Mouse (Mus musculus): ENCODE results near the gene Dync1li2.

The Dync1li2 gene

GRCm38 (mm10) chr8:104442299-104443124, at the start of gene Dync1li2:
Gene Dync1li2, minus strand, starts transcription at chr8:104443047.
- DNase-seq (ENCODE audit: low spot score in 2 of 2) = peak; percentile 88 to 92

GRCm38 (mm10) chr8:104479091-104479490, 36.2 kb upstream of the Dync1li2 start:
- no peak for DNase-seq (ENCODE audit: low spot score in 2 of 2)

- DNase-seq (ENCODE audit: low spot score in 2 of 2) = no peak
These were observed 29.6 kb upstream of the Dync1li2 start for GRCm38 (mm10) chr8:104472465-104472864.

- no peak for DNase-seq (ENCODE audit: low spot score in 2 of 2)
These were observed 24.6 kb upstream of the Dync1li2 start for GRCm38 (mm10) chr8:104467463-104467862.

- no peak for DNase-seq (ENCODE audit: low spot score in 2 of 2)
These were observed 9.3 kb upstream of the Dync1li2 start for GRCm38 (mm10) chr8:104452177-104452576.

- DNase-seq (ENCODE audit: low spot score in 2 of 2) = no peak
These were observed 5.9 kb upstream of the Dync1li2 start for GRCm38 (mm10) chr8:104448796-104449195.

GRCm38 (mm10) chr8:104446016-104446415, 3.2 kb upstream of the Dync1li2 start:
- DNase-seq (ENCODE audit: low spot score in 2 of 2) = no peak

- DNase-seq (ENCODE audit: low spot score in 2 of 2) = no peak
These were observed 2.4 kb upstream of the Dync1li2 start for GRCm38 (mm10) chr8:104445248-104445647.

GRCm38 (mm10) chr8:104443125-104443679, 355 bp upstream of the Dync1li2 start:
- DNase-seq (ENCODE audit: low spot score in 2 of 2) = no peak

GRCm38 (mm10) chr8:104441613-104442012, 1.2 kb downstream of the Dync1li2 start:
- no peak for DNase-seq (ENCODE audit: low spot score in 2 of 2)

GRCm38 (mm10) chr8:104439461-104439860, 3.4 kb downstream of the Dync1li2 start:
- DNase-seq (ENCODE audit: low spot score in 2 of 2) = no peak

- DNase-seq (ENCODE audit: low spot score in 2 of 2) = no peak
These were observed 5.2 kb downstream of the Dync1li2 start for GRCm38 (mm10) chr8:104437494-104438135.

GRCm38 (mm10) chr8:104436591-104436990, 6.3 kb downstream of the Dync1li2 start:
- DNase-seq (ENCODE audit: low spot score in 2 of 2) = no peak

GRCm38 (mm10) chr8:104436038-104436437, 6.8 kb downstream of the Dync1li2 start:
- DNase-seq (ENCODE audit: low spot score in 2 of 2) = peak; percentile 73 to 75

GRCm38 (mm10) chr8:104434826-104435354, 8.0 kb downstream of the Dync1li2 start:
- DNase-seq (ENCODE audit: low spot score in 2 of 2) = no peak

- DNase-seq (ENCODE audit: low spot score in 2 of 2) = no peak
These were observed 8.6 kb downstream of the Dync1li2 start for GRCm38 (mm10) chr8:104434275-104434674.

GRCm38 (mm10) chr8:104433191-104433842, 9.5 kb downstream of the Dync1li2 start:
- DNase-seq (ENCODE audit: low spot score in 2 of 2) = no peak

- DNase-seq (ENCODE audit: low spot score in 2 of 2) = no peak
These were observed 10.2 kb downstream of the Dync1li2 start for GRCm38 (mm10) chr8:104432656-104433055.

- no peak for DNase-seq (ENCODE audit: low spot score in 2 of 2)
These were observed 12.6 kb downstream of the Dync1li2 start for GRCm38 (mm10) chr8:104430230-104430629.

- no peak for DNase-seq (ENCODE audit: low spot score in 2 of 2)
These were observed 15.1 kb downstream of the Dync1li2 start for GRCm38 (mm10) chr8:104427703-104428102.

- DNase-seq (ENCODE audit: low spot score in 2 of 2) = no peak
These were observed 20.5 kb downstream of the Dync1li2 start for GRCm38 (mm10) chr8:104422313-104422712.

- DNase-seq (ENCODE audit: low spot score in 2 of 2) = no peak
These were observed 26.8 kb downstream of the Dync1li2 start for GRCm38 (mm10) chr8:104416022-104416421.

Data from natural killer cell, adult 2 months (primary cell).